Mouse (Mus musculus) liver, embryonic 15.5 days (tissue): ENCODE measurements at regions not wholly inside any gene's neighbourhood (a gene's known extent, or its start where the extent isn't known, plus 50 kb on each side); places are given as distances from the start of the nearest gene placed in this dataset.

ENCODE experiments used
- ATAC-seq: fragments of 200-750 bp; cut with Nextera tagmentation; 2 replicates; pipeline ENCODE4 v1.8.0; 2017; ENCODE audit warnings: moderate number of reproducible peaks, mild to moderate bottlenecking, moderate library complexity; ENCODE audit not compliant: insufficient read depth
- H3K27ac ChIP-seq: fragments of 300-500 bp; sonication (generic); replicated peaks from 2 replicates; pipeline ENCODE4 v1.5.1; 2015; ENCODE audit warnings: mild to moderate bottlenecking, inconsistent platforms
- H3K27me3 ChIP-seq: fragments of 300-500 bp; sonication (generic); 2 replicates; pipeline ENCODE4 v1.6.1; 2015; ENCODE audit warnings: mild to moderate bottlenecking, inconsistent platforms
- H3K36me3 ChIP-seq: fragments of 300-500 bp; sonication (generic); replicated peaks from 2 replicates; pipeline ENCODE4 v1.6.1; 2015; ENCODE audit warnings: moderate library complexity, mild to moderate bottlenecking, inconsistent platforms
- H3K4me1 ChIP-seq: fragments of 300-500 bp; sonication (generic); replicated peaks from 2 replicates; pipeline ENCODE4 v1.6.1; 2015; ENCODE audit warnings: inconsistent platforms
- H3K4me2 ChIP-seq: fragments of 300-500 bp; sonication (generic); 2 replicates; pipeline ENCODE4 v1.6.1; 2015; ENCODE audit warnings: moderate library complexity, mild to moderate bottlenecking, inconsistent platforms
- H3K4me3 ChIP-seq: fragments of 300-500 bp; sonication (generic); replicated peaks from 2 replicates; pipeline ENCODE4 v1.5.1; 2015; ENCODE audit warnings: mild to moderate bottlenecking, inconsistent platforms
- H3K9ac ChIP-seq: fragments of 300-500 bp; sonication (generic); 2 replicates; pipeline ENCODE4 v1.6.1; 2015; ENCODE audit warnings: moderate library complexity, mild to moderate bottlenecking, inconsistent platforms
- H3K9me3 ChIP-seq: fragments of 300-500 bp; sonication (generic); replicated peaks from 2 replicates; pipeline ENCODE4 v1.6.1; 2016; ENCODE audit warnings: inconsistent platforms
- WGBS: fragments of 180-500 bp; shearing (Covaris S2); methylation state at CpG from one replicate; pipeline ENCODE4 v1.1.7; 2015; ENCODE audit warnings: mixed read lengths; ENCODE audit not compliant: insufficient replicate concordance; 5-methylcytosine and 5-hydroxymethylcytosine counted together

DNA sequence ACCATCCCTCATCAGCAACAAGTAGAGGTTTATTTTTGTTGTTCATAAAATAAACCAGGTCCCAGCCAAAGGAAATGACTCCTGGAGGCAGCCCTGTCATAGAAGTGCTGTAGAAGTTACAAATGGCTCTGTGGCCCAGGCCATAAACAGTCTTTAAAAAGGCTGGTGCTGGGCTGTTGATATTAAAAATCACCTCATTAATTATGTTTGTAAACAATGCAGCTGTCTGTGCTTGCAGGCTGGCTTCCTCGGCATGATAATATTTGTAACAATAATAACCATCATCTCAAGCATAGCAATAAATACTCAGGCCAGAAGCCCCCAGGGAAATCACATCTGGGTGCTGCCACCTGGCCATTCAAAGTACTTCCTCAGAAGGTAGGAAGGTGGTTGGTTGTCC, 176.5 kb downstream of the Sptssa start:
- no peaks in the 10 kb centered on the region for H3K36me3 ChIP-seq
- ATAC-seq: no peak
- 45% methylated on average over 1 of the region's 1 CpGs for WGBS
- no peak overlapping the region for H3K27ac ChIP-seq
- H3K9ac ChIP-seq: no peak overlapping the region
- H3K9me3 ChIP-seq: no peaks in the 10 kb centered on the region
- H3K4me1 ChIP-seq: no peaks in the 10 kb centered on the region
- H3K4me2 ChIP-seq: no peak overlapping the region
- no peak overlapping the region for H3K4me3 ChIP-seq
- H3K27me3 ChIP-seq: no peaks in the 10 kb centered on the region

DNA sequence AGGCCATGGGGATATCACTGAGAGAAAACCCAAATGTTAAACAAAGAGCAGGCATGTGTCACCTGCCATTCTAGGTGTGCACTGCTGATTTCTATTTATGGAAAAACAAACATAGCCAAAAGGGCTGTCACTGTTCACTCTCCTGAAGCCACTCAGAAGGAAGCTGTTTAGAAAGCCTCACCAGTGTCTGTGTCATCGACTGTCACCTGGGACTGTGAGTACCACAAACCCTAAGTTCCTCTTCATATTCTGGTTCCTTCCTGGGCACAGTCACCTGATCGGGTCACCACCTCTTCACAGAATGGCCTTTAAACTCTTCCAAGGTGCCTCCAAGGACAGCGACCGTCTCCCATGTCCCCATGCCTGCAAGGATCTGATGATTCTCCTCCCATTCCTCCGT, 183.5 kb downstream of the Sptssa start:
- no peak overlapping the region for H3K9ac ChIP-seq
- H3K27ac ChIP-seq: no peak overlapping the region
- H3K27me3 ChIP-seq: no peaks in the 10 kb centered on the region
- H3K4me2 ChIP-seq: no peak overlapping the region
- WGBS: 44% methylated on average over 5 of the region's 5 CpGs
- H3K4me3 ChIP-seq: no peak overlapping the region
- H3K9me3 ChIP-seq: no peaks in the 10 kb centered on the region
- no peaks in the 10 kb centered on the region for H3K4me1 ChIP-seq
- no peaks in the 10 kb centered on the region for H3K36me3 ChIP-seq
- ATAC-seq: no peak

DNA sequence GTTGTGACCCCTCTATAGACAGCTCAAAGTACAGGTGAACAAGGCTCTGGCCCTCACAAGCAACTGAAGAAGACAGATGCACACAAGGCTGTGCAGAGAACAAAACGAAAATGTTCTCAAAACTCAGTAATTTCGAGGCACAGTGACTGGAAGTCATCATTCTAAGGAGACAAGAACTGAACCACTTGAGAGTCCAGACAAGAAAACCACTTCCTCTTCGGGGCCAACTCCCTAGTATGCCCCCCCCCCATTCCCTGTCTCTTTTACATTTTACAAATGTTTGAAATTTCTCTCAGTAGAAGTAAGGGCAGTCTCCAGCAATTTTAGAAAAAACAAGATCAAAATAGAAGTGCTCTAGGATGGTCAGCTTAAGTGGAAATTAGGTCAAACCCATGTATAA, 184.0 kb downstream of the Sptssa start:
- no peak for ATAC-seq

DNA sequence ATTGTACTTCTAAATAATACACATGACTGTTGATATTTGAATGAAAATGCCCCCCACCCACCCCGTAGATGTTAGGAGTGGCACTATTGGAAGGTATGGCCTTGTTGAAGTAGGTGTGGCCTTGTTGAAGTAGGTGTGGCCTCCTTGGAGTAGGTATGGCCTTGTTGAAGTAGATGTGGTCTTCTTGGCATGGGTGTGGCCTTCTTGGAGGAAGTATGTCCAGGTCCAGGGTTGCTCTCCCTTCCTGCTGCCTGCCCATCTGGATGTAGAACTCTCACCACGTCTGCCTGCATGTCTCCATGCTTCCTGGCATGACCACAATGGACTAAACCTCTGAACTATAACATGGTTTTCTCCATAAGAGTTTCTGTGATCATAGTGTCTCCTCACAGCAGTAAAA, 188.7 kb downstream of the Sptssa start:
- H3K4me2 ChIP-seq: no peak overlapping the region
- no peaks in the 10 kb centered on the region for H3K9me3 ChIP-seq
- H3K36me3 ChIP-seq: no peaks in the 10 kb centered on the region
- no peak for ATAC-seq
- no peak overlapping the region for H3K27ac ChIP-seq
- no peak overlapping the region for H3K9ac ChIP-seq
- no peaks in the 10 kb centered on the region for H3K27me3 ChIP-seq
- no peaks in the 10 kb centered on the region for H3K4me1 ChIP-seq
- no peak overlapping the region for H3K4me3 ChIP-seq
- 32% methylated on average over 2 of the region's 2 CpGs for WGBS

More for the DNA sequence above, 184.0 kb downstream of the Sptssa start:
- Histone ChIP-seq H3K9me3 (no peaks in the 10 kb centered on the region), H3K27me3 (no peaks in the 10 kb centered on the region), H3K27ac (no peak overlapping the region), H3K36me3 (no peaks in the 10 kb centered on the region), H3K4me2 (no peak overlapping the region), H3K4me3 (no peak overlapping the region), H3K4me1 (no peaks in the 10 kb centered on the region), H3K9ac (no peak overlapping the region)
- 10% methylated on average over 3 of the region's 3 CpGs for WGBS

DNA sequence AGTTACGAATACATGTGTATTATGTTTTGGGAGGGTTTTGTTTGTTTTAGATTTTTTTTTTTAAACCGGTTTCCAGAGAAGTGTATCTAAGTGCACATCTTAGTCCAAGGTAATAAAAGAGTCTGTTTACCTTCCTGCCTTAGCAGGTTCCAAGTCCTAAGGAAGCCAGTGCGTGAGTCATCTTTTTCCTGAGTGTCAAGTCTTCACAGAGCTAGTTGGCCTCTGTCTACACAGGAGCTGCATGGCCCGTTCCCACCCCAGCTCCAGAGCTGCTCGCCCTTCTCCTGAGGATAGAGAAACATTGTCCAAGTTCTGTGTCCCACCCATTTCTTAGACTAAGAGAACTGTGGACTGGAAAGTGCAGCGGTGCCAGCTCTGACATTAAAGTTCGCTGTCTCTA, 192.6 kb downstream of the Sptssa start:
- H3K4me1 ChIP-seq: peaks cover 12% of the 10 kb centered on the region; the same call in 1 of the 2 replicates
- H3K27me3 ChIP-seq: no peaks in the 10 kb centered on the region
- no peak overlapping the region for H3K4me3 ChIP-seq
- ATAC-seq: no peak
- no peak overlapping the region for H3K27ac ChIP-seq
- 61% methylated on average over 7 of the region's 7 CpGs for WGBS
- H3K4me2 ChIP-seq: no peak overlapping the region
- no peaks in the 10 kb centered on the region for H3K9me3 ChIP-seq
- no peak overlapping the region for H3K9ac ChIP-seq
- H3K36me3 ChIP-seq: no peaks in the 10 kb centered on the region

DNA sequence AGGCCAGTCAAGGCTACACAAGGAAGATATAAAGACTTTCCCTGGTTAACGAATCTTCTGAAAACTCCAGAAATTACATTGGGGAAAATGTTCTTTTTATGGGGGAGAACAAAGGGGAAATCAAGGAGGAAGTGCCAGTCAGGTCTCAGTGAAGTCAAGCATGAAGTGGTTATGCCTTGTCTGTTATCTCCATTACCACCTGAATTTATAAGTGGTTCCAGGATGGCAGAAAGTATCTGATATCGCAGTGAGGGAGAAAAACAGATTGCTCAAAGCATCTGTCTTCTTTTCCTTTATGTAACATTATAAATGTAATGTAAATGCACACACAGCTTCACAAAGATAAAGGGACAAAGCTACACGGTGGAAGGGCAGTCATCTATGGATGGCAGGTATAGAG, 195.0 kb downstream of the Sptssa start:
- Histone ChIP-seq H3K27me3 (no peaks in the 10 kb centered on the region), H3K4me1 (peaks cover 12% of the 10 kb centered on the region; the same call in 1 of the 2 replicates), H3K9me3 (no peaks in the 10 kb centered on the region), H3K36me3 (no peaks in the 10 kb centered on the region), H3K27ac (no peak overlapping the region), H3K9ac (no peak overlapping the region), H3K4me2 (no peak overlapping the region), H3K4me3 (no peak overlapping the region)
- WGBS: 26% methylated on average over 3 of the region's 3 CpGs
- ATAC-seq: no peak

DNA sequence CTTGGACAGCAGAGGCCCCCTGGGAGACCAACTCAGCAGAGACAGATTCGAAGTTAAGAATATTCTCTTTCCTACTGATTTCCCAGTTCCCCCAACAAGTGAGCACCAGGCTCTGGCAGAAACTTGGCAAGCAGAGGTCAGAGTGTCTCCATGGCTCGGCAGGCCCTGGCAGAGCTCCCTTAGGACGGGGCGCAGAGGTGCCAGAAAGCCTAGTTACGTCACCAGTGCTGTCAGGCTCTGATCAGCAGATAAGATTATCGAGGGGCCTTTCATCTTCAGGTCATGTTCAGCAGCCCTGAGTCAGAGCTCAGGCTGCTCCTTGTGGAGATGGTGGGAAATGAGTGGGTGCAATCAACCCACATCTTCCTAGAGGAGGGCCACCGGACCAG, 196.2 kb downstream of the Sptssa start:
- no peaks in the 10 kb centered on the region for H3K36me3 ChIP-seq
- no peak overlapping the region for H3K4me2 ChIP-seq
- H3K27me3 ChIP-seq: no peaks in the 10 kb centered on the region
- no peaks in the 10 kb centered on the region for H3K9me3 ChIP-seq
- H3K9ac ChIP-seq: no peak overlapping the region
- peaks cover 12% of the 10 kb centered on the region; the same call in 1 of the 2 replicates for H3K4me1 ChIP-seq
- no peak for ATAC-seq
- H3K4me3 ChIP-seq: no peak overlapping the region
- 32% methylated on average over 7 of the region's 7 CpGs for WGBS
- no peak overlapping the region for H3K27ac ChIP-seq

DNA sequence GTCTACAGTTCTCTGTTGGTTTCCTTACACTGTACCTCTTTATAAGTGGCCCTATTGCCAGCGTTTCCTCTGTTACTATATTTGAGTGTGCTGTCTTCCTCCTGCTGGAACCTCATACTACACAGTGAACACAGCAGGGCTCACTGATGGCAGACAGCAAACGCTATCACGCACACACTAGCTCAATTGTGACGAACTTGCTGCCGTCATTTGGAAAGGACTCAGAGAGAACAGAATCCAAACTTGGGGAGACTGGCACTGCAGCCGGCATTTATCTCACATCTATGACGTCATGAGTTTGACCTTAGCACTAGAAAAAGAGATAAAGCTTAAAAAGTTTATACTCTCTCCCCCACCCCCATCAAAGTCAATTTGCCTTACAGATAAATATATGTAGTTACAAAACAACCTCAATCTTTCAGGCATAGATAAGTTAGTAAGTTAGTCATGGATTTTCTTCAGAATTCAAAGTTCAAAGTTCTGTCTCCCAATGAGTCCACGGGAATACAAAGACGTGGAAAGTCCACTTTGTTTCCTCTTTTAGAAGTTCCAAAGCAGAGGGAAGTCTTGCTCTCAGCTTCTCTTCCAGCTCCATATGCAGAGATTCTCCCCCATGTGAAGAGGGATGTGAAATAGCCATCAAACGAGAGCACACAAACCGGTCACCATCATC, 196.8 kb downstream of the Sptssa start:
- Histone ChIP-seq H3K27ac (no peak overlapping the region), H3K4me2 (no peak overlapping the region), H3K36me3 (no peaks in the 10 kb centered on the region), H3K27me3 (no peaks in the 10 kb centered on the region), H3K9me3 (no peaks in the 10 kb centered on the region), H3K4me1 (peaks cover 12% of the 10 kb centered on the region; the same call in 1 of the 2 replicates), H3K4me3 (no peak overlapping the region), H3K9ac (no peak overlapping the region)
- 15% methylated on average over 11 of the region's 11 CpGs for WGBS
- ATAC-seq: no peak

DNA sequence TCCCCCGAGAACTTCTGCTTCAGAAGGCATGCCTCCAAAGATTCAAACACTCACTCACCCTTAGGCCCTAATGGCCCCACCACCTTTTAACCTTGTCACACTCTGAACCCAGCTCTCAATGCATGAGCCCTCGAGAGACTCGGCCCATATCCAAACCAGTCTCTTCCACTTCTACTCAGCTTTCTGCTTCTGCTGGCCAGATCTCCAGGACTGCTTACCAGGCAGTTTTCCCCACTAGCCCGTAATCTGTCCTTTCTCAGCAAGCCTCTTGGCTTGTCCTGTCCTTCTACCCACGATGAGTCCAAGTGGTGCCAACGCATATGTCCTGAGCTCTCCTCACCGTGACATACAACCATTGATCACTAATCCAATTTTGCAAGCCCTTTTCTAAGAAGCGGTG, 199.6 kb downstream of the Sptssa start:
- H3K4me3 ChIP-seq: no peak overlapping the region
- WGBS: 62% methylated on average over 8 of the region's 8 CpGs
- no peak overlapping the region for H3K4me2 ChIP-seq
- ATAC-seq: no peak
- H3K27ac ChIP-seq: no peak overlapping the region
- H3K9ac ChIP-seq: no peak overlapping the region
- H3K4me1 ChIP-seq: peaks cover 12% of the 10 kb centered on the region; the same call in 1 of the 2 replicates
- no peaks in the 10 kb centered on the region for H3K9me3 ChIP-seq
- H3K27me3 ChIP-seq: no peaks in the 10 kb centered on the region
- H3K36me3 ChIP-seq: no peaks in the 10 kb centered on the region

DNA sequence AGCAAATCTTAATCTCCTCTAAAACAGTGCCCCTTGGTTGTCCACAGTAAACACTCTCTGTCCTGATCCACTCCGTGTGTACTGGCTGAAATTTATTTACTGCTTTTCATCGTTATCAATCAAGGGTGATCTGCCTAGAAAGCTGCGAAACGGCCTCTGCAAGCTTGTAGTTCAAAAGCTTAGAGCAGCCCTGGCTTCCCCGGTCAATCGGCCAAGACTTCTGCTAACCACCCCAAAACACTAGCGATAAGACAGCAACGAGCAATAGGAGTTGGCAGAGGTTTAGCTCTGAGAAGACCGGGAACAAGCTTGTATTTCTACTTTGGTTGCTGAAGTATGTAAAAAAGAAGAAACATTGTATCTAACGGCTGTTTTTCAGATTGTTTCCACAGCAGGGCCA, 201.8 kb downstream of the Sptssa start:
- Histone ChIP-seq H3K27me3 (no peaks in the 10 kb centered on the region), H3K9me3 (no peaks in the 10 kb centered on the region), H3K4me1 (peaks cover 6% of the 10 kb centered on the region; the same call in 1 of the 2 replicates), H3K36me3 (no peaks in the 10 kb centered on the region), H3K27ac (no peak overlapping the region), H3K4me2 (no peak overlapping the region), H3K9ac (no peak overlapping the region), H3K4me3 (no peak overlapping the region)
- WGBS: 71% methylated on average over 10 of the region's 10 CpGs
- no peak for ATAC-seq

DNA sequence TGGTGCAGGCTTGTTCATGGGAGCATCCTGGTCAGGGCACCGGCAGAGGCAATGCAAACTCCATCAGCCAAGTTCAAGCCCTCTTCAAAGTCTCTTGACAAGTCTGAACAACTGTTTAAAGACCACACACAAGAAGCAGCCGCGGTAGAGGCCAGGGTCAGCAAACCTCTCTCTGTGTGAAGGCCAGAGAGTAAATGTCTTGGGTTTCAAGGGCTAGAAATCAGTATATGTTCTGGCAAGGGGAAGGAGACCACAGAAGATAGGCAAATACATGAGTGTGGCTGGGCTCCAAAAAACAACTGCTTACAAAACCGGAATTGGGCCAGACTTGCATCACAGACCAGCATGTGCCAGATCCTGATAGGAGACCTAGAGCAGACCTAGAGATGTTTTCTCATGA, 203.0 kb downstream of the Sptssa start:
- H3K9ac ChIP-seq: no peak overlapping the region
- H3K4me1 ChIP-seq: no peaks in the 10 kb centered on the region
- H3K27ac ChIP-seq: no peak overlapping the region
- no peaks in the 10 kb centered on the region for H3K9me3 ChIP-seq
- WGBS: 58% methylated on average over 4 of the region's 4 CpGs
- no peak for ATAC-seq
- H3K4me3 ChIP-seq: no peak overlapping the region
- H3K36me3 ChIP-seq: no peaks in the 10 kb centered on the region
- no peak overlapping the region for H3K4me2 ChIP-seq
- no peaks in the 10 kb centered on the region for H3K27me3 ChIP-seq

DNA sequence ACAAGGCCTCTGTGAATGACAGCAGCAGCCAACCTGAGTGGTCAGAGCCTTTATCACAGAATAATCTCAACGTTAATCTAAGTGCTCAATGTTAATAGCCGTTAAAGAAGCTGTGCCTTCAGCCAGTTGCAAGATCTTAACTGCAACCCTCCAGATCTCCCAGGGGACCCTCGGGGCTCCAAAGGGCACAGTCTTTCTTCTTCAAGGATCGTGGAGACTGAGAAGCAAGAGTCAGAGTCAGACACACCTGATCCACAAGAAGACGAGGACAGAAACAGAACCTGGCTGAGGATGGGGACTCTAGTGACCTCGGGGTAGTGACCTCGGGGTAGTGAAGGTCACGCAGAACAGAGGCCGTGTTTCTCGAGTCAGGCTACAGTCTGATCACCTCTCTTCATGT, 206.0 kb downstream of the Sptssa start:
- ATAC-seq: no peak
- 51% methylated on average over 10 of the region's 10 CpGs for WGBS
- Histone ChIP-seq H3K4me1 (no peaks in the 10 kb centered on the region), H3K27ac (no peak overlapping the region), H3K4me2 (no peak overlapping the region), H3K27me3 (no peaks in the 10 kb centered on the region), H3K4me3 (no peak overlapping the region), H3K36me3 (no peaks in the 10 kb centered on the region), H3K9ac (no peak overlapping the region), H3K9me3 (no peaks in the 10 kb centered on the region)
